Mouse (Mus musculus) embryonic stem cell, embryonic (primary cell): ENCODE measurements at regions not wholly inside any gene's neighbourhood (a gene's known extent, or its start where the extent isn't known, plus 50 kb on each side); places are given as distances from the start of the nearest gene placed in this dataset.

Source experiments
- CTCF ChIA-PET, 4 experiments: fragments of 300-600 bp in 2 of 4; fragments of 350-600 bp in 2 of 4; sonication (Branson Sonifier 250); formaldehyde crosslinking; loops; one replicate each; lab custom pipeline; 2022; ENCODE audit warnings: inconsistent platforms in 2 of 4; lab: Charles Lee
- POLR2A ChIA-PET, 4 experiments: fragments of 300-600 bp in 2 of 4; fragments of 350-600 bp in 2 of 4; sonication (Branson Sonifier 250); formaldehyde crosslinking; loops; one replicate each; lab custom pipeline; 2022; ENCODE audit warnings: antibody characterized with exemption in 4 of 4, inconsistent platforms in 1 of 4; lab: Charles Lee

- ChIA-PET CTCF (interaction anchor here in 2 of 4 experiments (0.6 to 1.3 kb wide), 2 partner anchors 35 to 155 kb away, joined by 3 read pairs; no protein-coding TSS in a partner anchor), POLR2A (no interaction called here)
Observed at GRCm38 (mm10) chr4:106054324-106054723, 261.7 kb upstream of the Usp24 start.

- ChIA-PET CTCF (interaction anchor here in 1 of 4 experiments (0.6 kb wide), 1 partner anchor 163 kb away, joined by 3 read pairs; no protein-coding TSS in a partner anchor), POLR2A (no interaction called here)
Observed at GRCm38 (mm10) chr4:106062651-106063050, 253.4 kb upstream of the Usp24 start.

GRCm38 (mm10) chr4:106063851-106064382, 252.1 kb upstream of the Usp24 start:
- ChIA-PET CTCF (no interaction called here), POLR2A (interaction anchor here in 2 of 4 experiments (0.5 to 0.7 kb wide), 2 partner anchors 8 to 161 kb away, joined by 3 to 7 read pairs; no protein-coding TSS in a partner anchor)

- POLR2A ChIA-PET = no interaction called here
- CTCF ChIA-PET = no interaction called here
Observed at GRCm38 (mm10) chr4:106067023-106067422, 249.0 kb upstream of the Usp24 start.

- POLR2A ChIA-PET = no interaction called here
- CTCF ChIA-PET = no interaction called here
Observed at GRCm38 (mm10) chr4:106083546-106083945, 232.5 kb upstream of the Usp24 start.

GRCm38 (mm10) chr4:106091927-106092675, 223.9 kb upstream of the Usp24 start:
- ChIA-PET POLR2A (no interaction called here), CTCF (interaction anchor here in 1 of 4 experiments (0.6 kb wide), 1 partner anchor 10 kb away, joined by 3 read pairs; no protein-coding TSS in a partner anchor)

GRCm38 (mm10) chr4:106092676-106093070, 223.3 kb upstream of the Usp24 start:
- POLR2A ChIA-PET = no interaction called here
- CTCF ChIA-PET = interaction anchor here in 1 of 4 experiments (0.6 kb wide), 1 partner anchor 10 kb away, joined by 3 read pairs; no protein-coding TSS in a partner anchor

GRCm38 (mm10) chr4:106093252-106093651, 222.8 kb upstream of the Usp24 start:
- CTCF ChIA-PET = interaction anchor here in 1 of 4 experiments (0.6 kb wide), 1 partner anchor 133 kb away, joined by 3 read pairs; no protein-coding TSS in a partner anchor

GRCm38 (mm10) chr4:106094882-106095556, 221.0 kb upstream of the Usp24 start:
- ChIA-PET CTCF (no interaction called here), POLR2A (no interaction called here)

More at GRCm38 (mm10) chr4:106093252-106093651, 222.8 kb upstream of the Usp24 start:
- POLR2A ChIA-PET = no interaction called here

- ChIA-PET POLR2A (interaction anchor here in 1 of 4 experiments (0.5 kb wide), 1 partner anchor 1795 kb away, joined by 4 read pairs; no protein-coding TSS in a partner anchor), CTCF (no interaction called here)
Observed at GRCm38 (mm10) chr4:106096130-106096529, 219.9 kb upstream of the Usp24 start.

- ChIA-PET POLR2A (interaction anchor here in 1 of 4 experiments (0.6 kb wide), 1 partner anchor 593 kb away, joined by 3 read pairs; no protein-coding TSS in a partner anchor), CTCF (interaction anchor here in 1 of 4 experiments (0.7 kb wide), 1 partner anchor 55 kb away, joined by 4 read pairs; no protein-coding TSS in a partner anchor)
Observed at GRCm38 (mm10) chr4:106097846-106098245, 218.2 kb upstream of the Usp24 start.

GRCm38 (mm10) chr4:106100211-106101025, 215.6 kb upstream of the Usp24 start:
- ChIA-PET POLR2A (no interaction called here), CTCF (no interaction called here)

GRCm38 (mm10) chr4:106101904-106102303, 214.1 kb upstream of the Usp24 start:
- ChIA-PET POLR2A (interaction anchor here in 1 of 4 experiments (0.6 to 0.7 kb wide), 2 partner anchors 11 to 77 kb away, joined by 3 to 5 read pairs; no protein-coding TSS in a partner anchor), CTCF (interaction anchor here in 3 of 4 experiments (0.6 to 1.6 kb wide), 5 partner anchors 59 to 159 kb away, joined by 3 to 4 read pairs (median 3); no protein-coding TSS in a partner anchor)

- CTCF ChIA-PET = interaction anchor here in 2 of 4 experiments (1.1 to 1.6 kb wide), 4 partner anchors 59 to 123 kb away, joined by 3 to 4 read pairs (median 3); no protein-coding TSS in a partner anchor
- POLR2A ChIA-PET = interaction anchor here in 1 of 4 experiments (0.5 to 0.7 kb wide), 3 partner anchors 12 to 78 kb away, joined by 3 to 5 read pairs (median 3); no protein-coding TSS in a partner anchor
Observed at GRCm38 (mm10) chr4:106102451-106102977, 213.5 kb upstream of the Usp24 start.

- ChIA-PET POLR2A (no interaction called here), CTCF (no interaction called here)
Observed at GRCm38 (mm10) chr4:106103750-106104635, 212.0 kb upstream of the Usp24 start.

GRCm38 (mm10) chr4:106112981-106113380, 203.0 kb upstream of the Usp24 start:
- ChIA-PET CTCF (interaction anchor here in 1 of 4 experiments (0.6 kb wide), 1 partner anchor 96 kb away, joined by 4 read pairs; no protein-coding TSS in a partner anchor), POLR2A (interaction anchor here in 1 of 4 experiments (0.6 kb wide), 1 partner anchor 315 kb away, joined by 4 read pairs; no protein-coding TSS in a partner anchor)
